Mouse (Mus musculus) gonadal fat pad, adult 2 months (tissue): ENCODE measurements around the gene Svop. TPM values are rescaled to one million over a fixed set of nuclear protein-coding genes. Genes with fewer than 3 reads are reported as not detected.

ENCODE experiments used
- DNase-seq: peaks from one replicate; pipeline ENCODE4 v3.0.0-alpha.2; 2012; ENCODE audit warnings: low read depth
- polyA plus RNA-seq: library from polyadenylated mRNA; depleted of rRNA; stranded (reverse); fragments of >200 nt; gene quantifications from 2 replicates; pipeline ENCODE4 v1.2.3, GENCODE M21; 2012

Svop gene
- polyA plus RNA-seq, 1 experiment: 0.15 TPM

- no peak for DNase-seq
Measured at GRCm38 (mm10) chr5:114046604-114047003, 44.8 kb downstream of the Svop start.

GRCm38 (mm10) chr5:114046151-114046550 lies 45.2 kb downstream of the Svop start:
- no peak for DNase-seq

GRCm38 (mm10) chr5:114045134-114045533 lies 46.2 kb downstream of the Svop start:
- DNase-seq: no peak

- DNase-seq: no peak
Measured at GRCm38 (mm10) chr5:114043800-114044199, 47.6 kb downstream of the Svop start.

- no peak for DNase-seq
Measured at GRCm38 (mm10) chr5:114041327-114041930, 49.9 kb downstream of the Svop start.

- no peak for DNase-seq
Measured at GRCm38 (mm10) chr5:114040911-114041310, 50.5 kb downstream of the Svop start.

GRCm38 (mm10) chr5:114040508-114040907 lies 50.9 kb downstream of the Svop start:
- DNase-seq: no peak

- DNase-seq: no peak
Measured at GRCm38 (mm10) chr5:114035111-114035510, 56.3 kb downstream of the Svop start.

GRCm38 (mm10) chr5:114034393-114034792 lies 57.0 kb downstream of the Svop start:
- DNase-seq: no peak

- no peak for DNase-seq
Measured at GRCm38 (mm10) chr5:114032161-114032763, 59.1 kb downstream of the Svop start.

GRCm38 (mm10) chr5:114030652-114031051 lies 60.7 kb downstream of the Svop start:
- no peak for DNase-seq

GRCm38 (mm10) chr5:114028111-114028510 lies 63.3 kb downstream of the Svop start:
- no peak for DNase-seq

- DNase-seq: no peak
Measured at GRCm38 (mm10) chr5:114027217-114027944, 64.0 kb downstream of the Svop start.

GRCm38 (mm10) chr5:114024885-114025284 lies 66.5 kb downstream of the Svop start:
- DNase-seq: no peak

- no peak for DNase-seq
Measured at GRCm38 (mm10) chr5:114024390-114024789, 67.0 kb downstream of the Svop start.

GRCm38 (mm10) chr5:114015121-114015520 lies 76.2 kb downstream of the Svop start:
- no peak for DNase-seq

GRCm38 (mm10) chr5:114009049-114009448 lies 82.3 kb downstream of the Svop start:
- no peak for DNase-seq

- no peak for DNase-seq
Measured at GRCm38 (mm10) chr5:114007753-114008453, 83.5 kb downstream of the Svop start.

GRCm38 (mm10) chr5:114006974-114007373 lies 84.4 kb downstream of the Svop start:
- DNase-seq: no peak

GRCm38 (mm10) chr5:114005100-114005499 lies 86.3 kb downstream of the Svop start:
- no peak for DNase-seq

- no peak for DNase-seq
Measured at GRCm38 (mm10) chr5:114004573-114004972, 86.8 kb downstream of the Svop start.

- no peak for DNase-seq
Measured at GRCm38 (mm10) chr5:114003542-114003941, 87.8 kb downstream of the Svop start, which contains the start of gene Dao. TSS of gene Dao (plus strand) at chr5:114003703.
